Mouse (Mus musculus) retina, postnatal 7 days (tissue): ENCODE data around the gene Larp1b.

Source experiments
- DNase-seq: peaks from one replicate; pipeline ENCODE4 v3.0.0-alpha.2; 2012; ENCODE audit warnings: low read depth, low spot score

Larp1b gene

GRCm38 (mm10) chr3:41082520-41082884 is 132.9 kb downstream of the Larp1b start:
- DNase-seq = no peak

- peak; percentile 97 for DNase-seq
Measured at GRCm38 (mm10) chr3:41082885-41083789, 133.5 kb downstream of the Larp1b start, which contains the start of gene Pgrmc2. Gene Pgrmc2, minus strand, starts transcription at chr3:41083046.

GRCm38 (mm10) chr3:41083790-41084112 is 134.1 kb downstream of the Larp1b start:
- no peak for DNase-seq

GRCm38 (mm10) chr3:41084421-41084820 is 134.8 kb downstream of the Larp1b start:
- no peak for DNase-seq

- DNase-seq = no peak
Measured at GRCm38 (mm10) chr3:41087071-41087470, 137.4 kb downstream of the Larp1b start.
